Mouse (Mus musculus) lung, adult 18-20 months (tissue): ENCODE data around the gene Fuom.

ENCODE experiments used
- DNase-seq, 2 experiments: peaks; one replicate each; pipeline ENCODE4 v3.0.0; 2022; ENCODE audit warnings: mixed read lengths in 2 of 2

The Fuom gene

GRCm38 (mm10) chr7:140049115-140049689, 53.0 kb downstream of the Fuom start:
- DNase-seq = no peak

GRCm38 (mm10) chr7:140048361-140049114, 53.7 kb downstream of the Fuom start, which contains the start of gene Msx3:
Gene Msx3, minus strand, starts transcription at chr7:140049089.
- DNase-seq = no peak

GRCm38 (mm10) chr7:140047811-140048311, 54.4 kb downstream of the Fuom start:
- DNase-seq = no peak
